Mouse (Mus musculus) spleen, adult 2 months (tissue): ENCODE data around the gene Tsen15.

ENCODE experiments used
- CTCF ChIP-seq: fragments of 200-500 bp; IDR thresholded peaks from 2 replicates; pipeline ENCODE4 v1.5.1; 2011; ENCODE audit warnings: mild to moderate bottlenecking, inconsistent platforms; ENCODE audit not compliant: insufficient read depth, insufficient read length, insufficient replicate concordance; ENCODE audit errors: extremely low read depth
- POLR2A ChIP-seq: fragments of 200-500 bp; IDR thresholded peaks from 2 replicates; pipeline ENCODE4 v1.6.1; 2011; ENCODE audit warnings: low read depth, low read length, inconsistent platforms

- no peak for TF ChIP-seq POLR2A
- no peak for TF ChIP-seq CTCF
Measured at GRCm38 (mm10) chr1:152324024-152324423, 62.5 kb downstream of the Tsen15 start.
